Mouse (Mus musculus): ENCODE data around the gene Syngr2. TPM values are rescaled to one million over a fixed set of nuclear protein-coding genes. Genes with fewer than 3 reads are reported as not detected.
A peak's percentile ranks its signal among the peaks of the same experiment; 100 is the strongest.

The Syngr2 gene
- polyA plus RNA-seq (2016; fragmentation: Nextera tagmentation; extraction: Ambion mirVana) = 24.2 and 24.4 TPM in 2 replicates

DNA sequence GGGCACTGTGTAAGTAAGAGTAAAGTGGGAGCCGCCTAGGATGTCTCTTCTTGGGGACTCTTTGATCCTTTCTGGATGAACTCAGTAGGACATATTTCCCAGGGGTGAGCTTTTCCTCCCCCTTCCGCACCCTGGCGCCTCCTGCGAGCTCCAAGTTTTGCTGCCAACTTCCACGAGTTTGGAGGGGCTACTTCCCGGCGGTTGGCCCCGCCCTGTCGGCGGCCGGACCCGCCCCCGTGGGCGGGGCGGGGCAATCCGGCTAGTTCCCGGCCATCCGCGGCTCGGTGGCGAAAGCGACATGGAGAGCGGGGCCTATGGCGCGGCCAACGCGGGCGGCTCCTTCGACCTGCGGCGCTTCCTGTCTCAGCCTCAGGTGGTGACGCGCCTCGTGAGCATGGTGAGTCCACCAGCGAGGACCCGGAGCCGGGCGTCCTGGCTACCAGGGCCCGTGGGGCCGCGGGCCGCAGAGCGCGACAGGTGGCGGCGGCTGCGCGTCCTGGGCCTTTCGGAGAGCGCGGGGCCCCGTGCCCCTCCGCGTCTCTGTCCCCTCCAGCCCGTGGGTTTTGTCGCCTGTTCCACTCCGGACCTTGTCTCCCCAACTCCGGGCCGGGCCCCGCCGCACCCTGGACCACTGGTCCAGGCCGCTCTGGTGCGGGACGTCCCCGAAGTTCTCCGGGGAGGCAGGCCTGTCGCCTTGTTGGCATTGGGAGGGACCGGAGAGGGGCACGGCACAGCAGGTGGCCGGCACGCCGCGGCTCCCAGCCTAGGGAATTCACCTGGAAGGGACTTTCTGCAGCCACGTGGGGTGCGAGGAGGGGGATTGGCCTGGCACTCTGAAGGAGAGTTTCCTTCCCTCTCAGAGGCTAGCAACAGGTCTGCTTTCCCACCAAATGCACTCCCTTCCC lies at the start of gene Syngr2, which contains the start of gene Gm20708:
Gene Syngr2 (plus strand): TSS at position 262 of the 905 bp plus-strand sequence.
Gene Gm20708 (plus strand): TSS at position 262 of the 905 bp plus-strand sequence.
- Histone ChIP-seq H3K27ac (no peak within 1 kb of the TSS), H3K4me3 (peak within 1 kb of the TSS; percentile 52), H3K9me3 (replicated peaks) (no peaks in the 10 kb centered on the region), H3K4me2 (replicated peaks) (peak within 1 kb of the TSS; percentile 97), H3K4me1 (peaks cover 17% of the 10 kb centered on the region), H3K9ac (peak within 1 kb of the TSS; percentile 72), H3K27me3 (peaks cover 15% of the 10 kb centered on the region), H3K36me3 (peaks cover 19% of the 10 kb centered on the region)
- ATAC-seq (ENCODE audit: low FRiP score) = peak; percentile 35; the same call in 1 of the 2 replicates
- WGBS = under 1% methylated on average over 75 of the region's 75 CpGs

DNA sequence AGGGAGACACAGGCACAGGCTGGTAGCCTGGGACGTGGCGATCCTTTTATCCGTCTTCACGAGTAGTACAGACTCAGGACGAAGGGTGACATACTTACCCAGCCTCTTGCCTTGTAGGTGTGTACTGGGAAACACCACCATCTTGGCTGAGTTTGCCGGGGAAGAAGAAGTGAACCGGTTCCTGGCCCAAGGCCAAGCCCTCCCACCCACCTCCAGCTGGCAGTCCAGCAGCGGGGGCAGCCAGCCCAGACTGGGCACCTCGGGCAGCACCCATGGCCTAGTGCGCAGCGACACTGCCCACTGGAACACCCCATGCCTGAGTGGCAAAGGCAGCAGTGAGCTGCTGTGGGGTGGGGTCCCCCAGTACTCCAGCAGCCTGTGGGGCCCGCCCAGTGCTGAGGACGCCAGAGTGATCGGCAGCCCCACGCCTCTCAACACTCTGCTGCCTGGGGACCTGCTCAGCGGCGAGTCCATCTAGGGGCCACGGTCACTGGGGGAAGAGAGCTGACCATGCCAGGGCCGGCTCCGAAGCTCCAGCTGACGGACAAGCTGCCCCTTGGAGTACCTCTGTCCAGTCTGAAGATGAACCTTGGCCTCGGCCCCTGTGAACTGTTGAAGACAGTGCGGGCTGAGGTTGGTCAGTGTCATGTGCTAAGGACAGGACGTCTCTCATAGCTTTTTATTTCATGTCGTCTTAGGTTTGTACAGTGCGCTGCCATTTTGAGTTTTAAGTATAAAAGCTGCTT lies 48.9 kb upstream of the Syngr2 start:
- H3K27me3 ChIP-seq = no peaks in the 10 kb centered on the region
- H3K36me3 ChIP-seq = peaks cover 85% of the 10 kb centered on the region
- peak overlapping the region; percentile 44; the same call in 1 of the 2 replicates for H3K27ac ChIP-seq
- H3K9me3 ChIP-seq (replicated peaks) = no peaks in the 10 kb centered on the region
- ATAC-seq (ENCODE audit: low FRiP score) = no peak
- no peaks in the 10 kb centered on the region for H3K4me1 ChIP-seq
- H3K4me2 ChIP-seq (replicated peaks) = no peak overlapping the region
- H3K4me3 ChIP-seq = no peak overlapping the region
- 93% methylated on average over 26 of the region's 26 CpGs for WGBS
- no peak overlapping the region for H3K9ac ChIP-seq

DNA sequence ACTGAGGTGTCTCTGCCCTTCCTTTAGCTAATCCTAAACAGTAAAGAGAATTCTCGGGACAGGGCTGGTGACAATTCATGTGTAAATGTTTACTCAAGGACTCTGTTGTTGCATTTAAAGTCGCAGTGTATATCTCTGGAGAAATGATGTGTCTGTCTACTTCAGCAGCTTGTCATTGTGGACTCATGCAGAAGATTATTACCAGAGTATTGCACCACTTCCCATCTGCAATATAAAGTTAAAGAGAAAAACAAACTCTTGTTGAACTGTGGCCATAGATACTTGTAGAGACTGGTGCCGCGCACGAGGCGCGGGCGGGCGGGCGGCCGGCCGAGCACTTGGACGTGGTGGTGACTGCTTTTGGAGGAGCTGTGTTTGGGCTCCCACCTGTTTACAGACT lies 47.7 kb upstream of the Syngr2 start:
- H3K4me2 ChIP-seq (replicated peaks) = no peak overlapping the region
- WGBS = 92% methylated on average over 13 of the region's 13 CpGs
- no peak overlapping the region for H3K9ac ChIP-seq
- H3K9me3 ChIP-seq (replicated peaks) = no peaks in the 10 kb centered on the region
- H3K4me3 ChIP-seq = no peak overlapping the region
- no peak overlapping the region for H3K27ac ChIP-seq
- peaks cover 83% of the 10 kb centered on the region for H3K36me3 ChIP-seq
- H3K4me1 ChIP-seq = no peaks in the 10 kb centered on the region
- H3K27me3 ChIP-seq = no peaks in the 10 kb centered on the region
- no peak for ATAC-seq (ENCODE audit: low FRiP score)

GRCm38 (mm10) chr11:117762246-117762645 lies 47.2 kb upstream of the Syngr2 start:
- Histone ChIP-seq H3K9me3 (replicated peaks) (no peaks in the 10 kb centered on the region), H3K4me3 (no peak overlapping the region), H3K27me3 (no peaks in the 10 kb centered on the region), H3K36me3 (peaks cover 78% of the 10 kb centered on the region), H3K4me2 (replicated peaks) (no peak overlapping the region), H3K4me1 (no peaks in the 10 kb centered on the region), H3K27ac (no peak overlapping the region), H3K9ac (no peak overlapping the region)
- no peak for ATAC-seq (ENCODE audit: low FRiP score)
- 87% methylated on average over 12 of the region's 12 CpGs for WGBS

GRCm38 (mm10) chr11:117764319-117764718 lies 45.1 kb upstream of the Syngr2 start:
- Histone ChIP-seq H3K4me3 (no peak overlapping the region), H3K4me2 (replicated peaks) (no peak overlapping the region), H3K27me3 (no peaks in the 10 kb centered on the region), H3K9me3 (replicated peaks) (no peaks in the 10 kb centered on the region), H3K36me3 (peaks cover 58% of the 10 kb centered on the region), H3K9ac (no peak overlapping the region), H3K4me1 (no peaks in the 10 kb centered on the region), H3K27ac (no peak overlapping the region)
- no peak for ATAC-seq (ENCODE audit: low FRiP score)
- WGBS = 91% methylated on average over 9 of the region's 9 CpGs

DNA sequence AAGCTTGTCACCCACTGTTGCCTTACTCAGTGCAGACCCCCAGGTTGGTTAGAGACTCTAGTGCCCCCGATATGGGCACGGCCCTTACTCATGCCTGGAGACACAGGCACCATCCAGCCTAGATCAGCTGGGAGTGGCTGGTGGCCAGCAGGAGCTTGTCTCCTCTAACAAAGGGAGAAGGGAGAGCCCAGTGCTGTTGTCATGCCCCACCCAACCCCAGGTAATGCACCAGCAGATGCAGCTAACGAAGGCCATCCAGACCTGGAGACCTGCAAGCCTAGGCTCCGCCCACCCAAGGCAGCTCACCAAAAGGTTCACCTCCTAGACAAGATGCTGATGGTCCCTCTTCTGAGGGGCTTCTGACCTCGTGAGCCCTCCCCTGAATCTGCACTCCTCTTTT lies 44.1 kb upstream of the Syngr2 start:
- peaks cover 47% of the 10 kb centered on the region for H3K36me3 ChIP-seq
- H3K4me2 ChIP-seq (replicated peaks) = no peak overlapping the region
- H3K9me3 ChIP-seq (replicated peaks) = no peaks in the 10 kb centered on the region
- no peak; the same call in 1 of the 2 replicates for ATAC-seq (ENCODE audit: low FRiP score)
- H3K4me1 ChIP-seq = peaks cover 7% of the 10 kb centered on the region; the same call in 1 of the 2 replicates
- H3K4me3 ChIP-seq = no peak overlapping the region
- no peak overlapping the region for H3K27ac ChIP-seq
- WGBS = 87% methylated on average over 5 of the region's 5 CpGs
- no peak overlapping the region for H3K9ac ChIP-seq
- H3K27me3 ChIP-seq = no peaks in the 10 kb centered on the region

GRCm38 (mm10) chr11:117766275-117766674 lies 43.2 kb upstream of the Syngr2 start:
- ATAC-seq (ENCODE audit: low FRiP score) = no peak

GRCm38 (mm10) chr11:117768725-117769682 lies 40.5 kb upstream of the Syngr2 start:
- H3K36me3 ChIP-seq = peaks cover 29% of the 10 kb centered on the region

More at GRCm38 (mm10) chr11:117766275-117766674, 43.2 kb upstream of the Syngr2 start:
- 85% methylated on average over 3 of the region's 3 CpGs for WGBS
- H3K4me3 ChIP-seq = no peak overlapping the region
- H3K9ac ChIP-seq = no peak overlapping the region
- H3K36me3 ChIP-seq = peaks cover 41% of the 10 kb centered on the region
- H3K4me1 ChIP-seq = peaks cover 7% of the 10 kb centered on the region; the same call in 1 of the 2 replicates
- H3K9me3 ChIP-seq (replicated peaks) = no peaks in the 10 kb centered on the region
- no peak overlapping the region for H3K27ac ChIP-seq
- H3K4me2 ChIP-seq (replicated peaks) = no peak overlapping the region
- H3K27me3 ChIP-seq = no peaks in the 10 kb centered on the region

GRCm38 (mm10) chr11:117769683-117770047 lies 39.8 kb upstream of the Syngr2 start:
- 70% methylated on average over 7 of the region's 7 CpGs for WGBS
- peak; percentile 24; the same call in 1 of the 2 replicates for ATAC-seq (ENCODE audit: low FRiP score)
- Histone ChIP-seq H3K4me2 (replicated peaks) (no peak overlapping the region), H3K9ac (no peak overlapping the region), H3K4me1 (peaks cover 7% of the 10 kb centered on the region; the same call in 1 of the 2 replicates), H3K27me3 (no peaks in the 10 kb centered on the region), H3K36me3 (peaks cover 22% of the 10 kb centered on the region), H3K27ac (peak overlapping the region; percentile 62), H3K4me3 (no peak overlapping the region), H3K9me3 (replicated peaks) (no peaks in the 10 kb centered on the region)

More at GRCm38 (mm10) chr11:117768725-117769682, 40.5 kb upstream of the Syngr2 start:
- no peaks in the 10 kb centered on the region for H3K27me3 ChIP-seq
- H3K4me2 ChIP-seq (replicated peaks) = no peak overlapping the region
- H3K4me3 ChIP-seq = no peak overlapping the region
- H3K9me3 ChIP-seq (replicated peaks) = no peaks in the 10 kb centered on the region
- peak overlapping the region; percentile 62 for H3K27ac ChIP-seq
- 86% methylated on average over 20 of the region's 20 CpGs for WGBS
- H3K4me1 ChIP-seq = peaks cover 7% of the 10 kb centered on the region; the same call in 1 of the 2 replicates
- H3K9ac ChIP-seq = no peak overlapping the region
- ATAC-seq (ENCODE audit: low FRiP score) = no peak

DNA sequence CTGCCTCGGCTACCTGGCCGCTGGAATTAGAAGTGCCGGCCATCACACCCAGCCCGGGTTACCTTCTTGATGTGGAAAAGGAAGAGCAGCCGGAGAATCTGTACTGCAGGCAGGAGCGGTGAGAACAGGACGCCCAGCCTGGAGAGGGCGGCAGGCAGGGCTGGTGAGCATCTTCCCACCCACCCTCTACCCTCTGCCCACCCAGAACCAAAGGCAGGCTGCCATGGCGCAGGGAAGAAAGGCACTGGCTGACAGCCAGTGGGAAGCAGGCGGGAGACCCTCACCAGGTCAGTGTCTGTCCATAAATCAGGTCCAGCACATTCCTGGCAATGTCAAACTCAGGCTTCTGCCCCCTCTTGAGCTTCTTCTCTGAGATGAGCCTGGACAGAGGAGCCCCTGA lies 39.1 kb upstream of the Syngr2 start:
- no peak for ATAC-seq (ENCODE audit: low FRiP score)
- Histone ChIP-seq H3K36me3 (peaks cover 15% of the 10 kb centered on the region), H3K4me3 (no peak overlapping the region), H3K4me2 (replicated peaks) (no peak overlapping the region), H3K9ac (no peak overlapping the region), H3K4me1 (peaks cover 7% of the 10 kb centered on the region; the same call in 1 of the 2 replicates), H3K9me3 (replicated peaks) (no peaks in the 10 kb centered on the region), H3K27me3 (no peaks in the 10 kb centered on the region), H3K27ac (no peak overlapping the region)
- WGBS = 92% methylated on average over 10 of the region's 10 CpGs

DNA sequence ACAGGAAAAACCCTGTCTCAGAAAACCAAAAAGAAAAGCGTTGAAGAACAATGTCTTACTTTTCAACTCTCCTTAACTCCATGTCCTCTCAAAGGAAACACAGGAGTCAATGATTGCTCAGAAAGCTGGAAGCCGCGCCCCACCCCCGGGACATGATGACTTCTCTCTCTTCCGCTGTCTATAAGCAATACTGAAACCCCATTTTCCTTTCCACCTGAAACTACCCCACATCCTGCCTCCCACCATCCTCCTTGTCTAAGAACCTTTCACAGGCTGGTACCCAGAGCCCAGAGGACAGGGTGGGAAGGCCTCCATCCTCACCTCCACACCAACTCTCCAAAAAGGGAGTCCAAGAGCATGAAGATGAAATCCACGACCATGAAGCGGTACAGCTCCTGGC lies 37.1 kb upstream of the Syngr2 start:
- H3K4me2 ChIP-seq (replicated peaks) = no peak overlapping the region
- H3K4me3 ChIP-seq = no peak overlapping the region
- no peaks in the 10 kb centered on the region for H3K27me3 ChIP-seq
- no peak overlapping the region for H3K27ac ChIP-seq
- H3K9me3 ChIP-seq (replicated peaks) = no peaks in the 10 kb centered on the region
- no peak overlapping the region for H3K9ac ChIP-seq
- WGBS = 94% methylated on average over 7 of the region's 7 CpGs
- H3K36me3 ChIP-seq = peaks cover 3% of the 10 kb centered on the region; the same call in 1 of the 2 replicates
- H3K4me1 ChIP-seq = peaks cover 7% of the 10 kb centered on the region; the same call in 1 of the 2 replicates
- no peak for ATAC-seq (ENCODE audit: low FRiP score)
